Mouse (Mus musculus): ENCODE measurements at regions not wholly inside any gene's neighbourhood (a gene's known extent, or its start where the extent isn't known, plus 50 kb on each side); places are given as distances from the start of the nearest gene placed in this dataset.

DNA sequence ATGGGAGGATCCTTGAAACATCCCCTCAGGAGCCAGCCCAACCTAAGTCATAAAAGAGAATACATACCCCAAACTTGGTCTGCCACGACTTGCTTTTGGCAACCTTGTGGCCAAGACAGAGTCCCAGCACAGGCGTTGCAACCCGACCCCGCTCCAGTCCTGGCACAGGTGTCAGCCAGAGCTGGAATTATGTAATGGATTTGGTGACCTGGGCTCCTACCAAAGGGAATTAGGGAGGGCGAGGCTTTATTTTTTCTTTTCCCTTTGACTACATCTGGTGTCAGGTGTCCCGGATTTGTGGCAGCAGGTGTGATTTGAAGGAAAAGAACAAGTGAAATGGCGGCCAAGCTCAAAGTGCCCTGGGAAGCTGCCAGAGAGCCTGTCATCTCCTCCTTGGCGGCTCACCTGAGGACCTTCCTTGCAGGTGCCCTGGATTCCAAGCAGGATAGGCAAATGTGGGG, 212.9 kb downstream of the Mef2c start:
- no peak for DNase-seq

DNA sequence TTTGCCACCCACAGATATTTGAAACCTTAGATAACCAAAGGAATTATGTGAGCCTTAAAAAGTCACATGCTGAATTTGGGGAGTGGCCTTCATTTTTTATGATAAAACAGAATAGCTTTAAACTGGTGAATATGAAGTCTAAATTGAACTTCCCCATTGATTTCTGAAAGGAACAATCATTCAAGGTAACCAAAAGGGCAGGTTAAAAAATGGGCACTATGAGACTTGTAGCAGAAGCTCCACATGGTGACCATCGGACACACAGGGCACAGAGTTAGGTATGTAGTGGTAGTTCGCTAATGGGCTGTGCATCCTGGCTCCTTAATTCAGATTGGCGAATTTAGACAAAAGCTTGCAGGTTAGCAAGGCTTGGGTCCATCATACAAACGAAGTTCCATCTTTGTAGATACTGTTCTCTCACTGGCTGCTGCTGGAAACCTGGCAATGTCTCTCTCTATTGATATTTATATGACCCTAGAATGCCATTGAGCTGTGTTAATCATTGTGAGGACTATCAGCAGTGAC, 213.9 kb downstream of the Mef2c start:
- no peak for DNase-seq

GRCm38 (mm10) chr13:83718431-83719410, 214.9 kb downstream of the Mef2c start:
- no peak for DNase-seq

- no peak for DNase-seq
Measured at GRCm38 (mm10) chr13:83719635-83720291, 215.9 kb downstream of the Mef2c start.

DNA sequence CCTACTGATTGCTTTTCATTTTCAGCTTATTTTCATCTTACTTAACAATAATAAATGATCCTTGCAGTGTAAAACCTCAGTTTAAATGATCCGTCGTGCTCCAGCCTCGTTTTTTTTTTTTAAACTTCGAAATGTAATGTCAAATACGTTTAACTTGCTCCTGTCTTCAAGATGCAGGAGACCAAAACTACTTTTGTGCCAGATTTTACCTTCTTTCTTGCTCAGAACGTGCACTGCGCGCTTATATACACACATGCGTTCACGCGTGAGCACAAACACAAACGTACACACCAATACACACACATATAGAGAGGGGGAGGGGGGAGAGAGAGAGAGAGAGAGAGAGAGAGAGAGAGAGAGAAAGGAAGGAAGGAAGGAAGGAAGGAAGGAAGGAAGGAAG, 216.5 kb downstream of the Mef2c start:
- no peak for DNase-seq

DNA sequence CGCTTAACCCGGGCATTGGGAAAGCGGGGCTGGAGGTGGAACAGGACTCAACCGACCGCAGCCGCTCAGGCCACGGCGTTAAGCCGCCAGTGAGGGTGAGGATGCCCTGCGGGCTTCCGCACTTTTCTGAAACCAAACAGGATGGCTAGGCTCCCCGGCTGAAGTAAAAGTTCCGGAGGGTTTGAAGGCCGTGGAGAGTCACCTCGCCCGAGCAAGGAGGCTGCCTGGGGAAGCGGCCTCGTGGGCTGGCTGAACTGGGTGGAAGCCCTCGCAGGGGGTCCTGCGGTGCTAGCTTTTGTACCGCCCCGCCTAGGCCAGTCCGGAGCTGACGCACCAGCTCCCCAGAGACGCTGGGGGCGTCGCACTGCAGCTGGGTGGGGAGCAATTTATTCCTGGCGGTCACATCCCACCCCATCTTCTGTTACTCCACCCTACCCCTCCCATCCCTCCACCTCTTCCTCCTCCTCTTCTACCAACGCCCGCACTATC, 217.1 kb downstream of the Mef2c start:
- no peak for DNase-seq

DNA sequence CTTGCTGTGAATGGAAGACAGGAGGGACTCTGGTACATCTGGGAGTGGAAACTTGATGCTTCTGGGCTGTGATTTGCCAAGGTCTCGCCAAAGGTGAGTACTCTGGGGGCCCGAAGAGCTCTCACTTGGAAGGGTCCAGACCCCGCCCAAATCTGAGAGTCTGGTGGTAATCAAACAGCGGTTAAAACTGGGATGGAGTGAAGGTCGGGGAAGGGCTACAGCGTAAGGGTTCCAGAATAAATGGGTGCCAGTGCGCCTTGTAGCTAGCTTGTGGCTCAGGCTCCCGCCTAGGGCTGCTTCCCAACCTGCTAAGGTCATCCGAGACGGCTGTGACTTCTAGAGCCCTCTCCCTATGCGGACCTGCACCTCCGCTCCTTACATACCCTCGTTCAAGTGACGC, 217.7 kb downstream of the Mef2c start:
- no peak for DNase-seq

DNA sequence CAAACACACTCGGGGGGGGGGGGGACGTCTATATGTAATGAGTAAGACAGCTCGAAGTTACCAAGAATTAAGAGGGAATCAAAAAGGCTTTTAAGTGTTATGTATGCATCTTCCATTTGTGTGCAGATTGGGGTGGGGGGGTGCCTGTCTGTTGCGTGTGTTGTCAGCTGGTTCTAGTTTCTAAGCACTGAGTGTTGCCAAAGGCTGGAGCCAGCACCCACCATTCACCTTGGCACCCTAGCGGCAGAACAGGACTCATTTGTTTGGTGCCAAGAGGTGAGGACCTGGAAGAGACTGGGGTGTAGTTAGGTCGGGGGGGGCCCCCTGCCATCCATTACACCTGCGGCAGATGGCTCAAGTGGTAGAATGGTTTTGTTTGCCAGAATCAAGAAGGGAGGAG, 218.4 kb downstream of the Mef2c start:
- DNase-seq: no peak

DNA sequence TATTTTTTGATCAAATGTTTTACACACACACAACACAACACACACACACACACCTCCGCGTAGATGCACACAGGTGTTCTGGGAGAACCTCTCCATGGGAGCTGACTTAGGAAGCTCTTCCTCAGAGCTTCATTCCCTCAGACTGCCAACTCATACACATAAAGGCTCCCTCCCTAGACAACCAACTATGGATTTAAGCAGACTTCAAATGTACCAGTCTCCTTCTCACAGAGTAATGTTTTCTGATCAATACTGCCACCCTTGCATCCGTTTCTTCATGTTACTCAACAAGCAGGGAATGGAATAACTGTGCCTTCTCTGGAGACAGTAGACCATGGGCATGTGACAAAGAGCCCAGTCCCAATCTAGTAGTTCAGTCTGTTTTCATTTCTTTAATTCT, 219.0 kb downstream of the Mef2c start:
- DNase-seq: no peak

DNA sequence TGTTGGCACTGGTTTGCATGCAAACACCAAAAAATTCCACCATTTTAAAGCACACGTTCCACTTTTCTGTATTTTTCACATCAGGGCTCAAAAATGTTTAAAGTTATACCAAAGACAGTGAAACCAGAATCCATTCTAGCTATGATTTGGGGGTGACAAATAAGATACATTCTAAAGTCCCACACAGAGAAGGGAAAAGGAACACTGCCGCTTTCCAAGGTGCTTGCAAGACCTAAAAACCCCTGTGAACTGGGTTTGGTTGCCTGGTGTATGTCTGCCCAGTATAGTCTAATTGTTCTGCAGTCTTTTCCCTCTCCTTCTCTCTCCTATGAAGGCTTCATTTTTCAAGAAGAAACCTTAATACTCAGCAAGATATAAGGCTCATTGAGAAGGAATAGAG, 219.6 kb downstream of the Mef2c start:
- no peak for DNase-seq

DNA sequence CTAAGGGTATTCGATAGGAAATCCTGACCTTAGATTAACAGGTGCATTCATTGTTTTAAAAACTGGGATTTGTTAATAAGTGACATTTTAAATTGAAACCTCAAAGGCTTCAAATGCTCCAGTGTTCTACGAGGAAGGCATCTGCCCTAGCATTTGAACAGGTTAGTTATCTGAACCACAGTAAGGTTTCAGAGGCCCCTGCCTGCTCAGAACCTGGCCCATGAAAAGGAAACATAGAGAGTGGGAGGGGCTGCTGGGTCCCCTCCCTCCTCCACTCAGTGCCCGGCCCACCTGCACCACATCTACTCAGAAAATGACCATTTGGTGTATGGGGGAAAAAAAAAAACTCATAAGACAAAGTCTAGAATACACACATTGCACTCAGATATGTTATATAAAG, 220.4 kb downstream of the Mef2c start:
- DNase-seq: no peak

- peak; percentile 53 for DNase-seq
Measured at GRCm38 (mm10) chr13:83724995-83725394, 221.2 kb downstream of the Mef2c start.

DNA sequence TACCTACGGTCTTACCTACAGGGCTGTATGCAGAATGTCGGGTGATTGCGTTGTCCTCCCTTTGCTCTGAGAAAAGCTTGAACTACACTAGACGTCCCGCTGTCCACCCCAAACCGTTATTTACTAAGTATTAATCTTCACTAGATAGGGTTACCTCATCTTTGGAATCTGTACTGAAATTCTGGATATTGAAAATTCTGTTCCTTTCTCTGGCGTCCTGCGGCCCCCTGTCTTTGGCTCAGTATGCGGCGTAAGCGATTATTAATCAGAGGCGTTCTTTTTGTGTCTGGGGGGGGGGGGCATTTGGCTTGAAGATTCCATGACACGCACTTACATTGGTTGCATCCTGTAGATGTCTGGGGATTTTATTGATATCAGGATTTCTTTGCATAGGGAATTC, 222.0 kb downstream of the Mef2c start:
- no peak for DNase-seq

DNA sequence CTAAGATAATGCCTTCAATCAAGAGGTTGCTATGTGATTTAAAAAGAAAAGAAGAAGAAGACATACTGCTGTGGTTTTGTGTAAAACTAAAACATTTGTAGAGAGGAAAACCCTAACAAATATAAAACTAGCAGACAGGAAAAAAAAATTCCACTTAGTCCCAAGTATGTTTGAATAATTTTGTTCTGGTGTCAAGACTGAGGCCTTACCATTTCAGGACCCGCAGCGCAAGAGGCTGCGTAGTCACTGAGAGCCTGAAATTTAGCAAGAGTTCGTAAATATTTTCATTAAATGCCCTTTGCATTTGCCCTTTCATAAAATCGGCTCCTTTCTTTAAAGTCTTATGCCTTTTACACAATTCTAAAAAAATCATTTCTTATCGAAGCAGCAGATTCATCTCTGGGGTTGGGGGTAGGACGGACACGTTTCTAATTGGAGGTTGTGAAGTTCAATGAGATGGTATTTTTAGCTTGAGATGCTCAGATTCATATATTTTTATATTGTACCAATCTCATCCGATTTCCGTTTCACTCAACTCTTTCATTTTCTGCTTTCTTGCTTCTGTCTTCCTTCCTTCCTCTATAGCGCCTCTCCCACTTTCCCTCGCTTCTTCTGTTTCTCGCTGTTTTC, 222.6 kb downstream of the Mef2c start:
- no peak for DNase-seq

DNA sequence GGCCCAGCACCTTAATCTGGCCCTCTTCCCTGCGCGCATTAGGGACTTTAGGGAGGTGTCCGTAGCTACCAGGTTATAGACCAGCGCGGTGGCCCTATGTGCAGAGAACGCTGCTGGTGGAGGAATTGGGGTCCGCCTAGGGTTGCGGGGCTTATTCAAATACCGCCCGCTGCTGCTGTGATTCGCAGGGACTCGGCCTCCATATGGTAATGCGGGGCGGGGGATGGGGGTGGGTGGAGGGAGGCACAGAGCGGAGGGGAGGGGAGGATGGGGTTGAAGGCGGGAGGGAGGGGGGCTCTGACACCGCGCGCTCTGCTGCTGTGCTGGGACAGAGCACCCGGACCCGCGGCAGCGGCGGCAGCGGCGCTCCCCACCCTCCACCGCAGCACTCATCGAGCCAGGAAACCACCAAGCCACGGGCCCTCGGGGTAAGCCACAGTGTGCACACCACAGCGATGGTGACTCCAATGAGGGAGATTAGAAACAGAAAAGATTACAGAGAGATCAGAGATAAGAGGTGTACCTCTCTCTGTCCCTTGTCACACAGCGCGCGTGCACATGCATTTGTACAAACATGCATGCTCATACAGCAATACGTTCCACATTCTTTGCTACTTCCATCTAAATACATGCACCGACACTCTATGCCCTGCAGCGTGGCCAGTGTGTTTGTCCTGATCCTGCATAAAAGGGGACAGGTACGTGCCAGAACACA, 223.4 kb downstream of the Mef2c start:
- no peak for DNase-seq

GRCm38 (mm10) chr13:83727766-83728395, 224.0 kb downstream of the Mef2c start:
- no peak for DNase-seq

GRCm38 (mm10) chr13:83728421-83729010, 224.7 kb downstream of the Mef2c start:
- no peak for DNase-seq

DNA sequence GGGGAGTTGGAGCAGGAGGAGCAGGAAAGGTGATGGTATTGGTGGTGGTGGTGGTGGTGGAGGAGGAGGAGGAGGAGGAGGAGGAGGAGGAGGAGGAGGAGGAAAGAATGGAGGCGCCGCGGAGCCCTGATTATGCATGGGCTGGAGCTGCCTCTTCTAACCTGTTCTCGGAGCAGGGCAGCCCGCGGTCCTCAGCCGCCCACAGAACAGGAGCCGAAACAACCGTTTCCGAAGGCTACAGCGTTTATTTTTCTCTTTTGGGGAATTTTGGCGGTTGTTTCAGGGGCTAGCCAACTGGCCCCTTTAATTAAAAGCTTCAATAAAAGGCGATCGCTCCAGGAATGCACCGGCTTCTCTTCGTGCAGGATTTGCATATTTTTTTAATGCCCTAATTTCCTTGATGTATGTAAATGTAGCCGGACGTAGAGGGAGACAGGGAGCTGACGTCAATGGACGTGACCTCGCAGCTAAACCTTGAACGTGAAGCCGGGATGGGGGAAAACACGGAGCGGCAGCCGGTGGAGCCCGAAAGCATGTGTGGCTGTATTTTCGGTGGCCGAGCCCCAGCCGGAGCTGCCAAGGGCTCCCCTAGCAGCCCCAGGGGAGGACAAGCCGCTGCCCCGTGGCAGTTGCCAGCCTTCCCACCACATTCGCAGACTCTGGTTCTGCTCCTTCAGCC, 225.6 kb downstream of the Mef2c start:
- DNase-seq: peak; percentile 68

DNA sequence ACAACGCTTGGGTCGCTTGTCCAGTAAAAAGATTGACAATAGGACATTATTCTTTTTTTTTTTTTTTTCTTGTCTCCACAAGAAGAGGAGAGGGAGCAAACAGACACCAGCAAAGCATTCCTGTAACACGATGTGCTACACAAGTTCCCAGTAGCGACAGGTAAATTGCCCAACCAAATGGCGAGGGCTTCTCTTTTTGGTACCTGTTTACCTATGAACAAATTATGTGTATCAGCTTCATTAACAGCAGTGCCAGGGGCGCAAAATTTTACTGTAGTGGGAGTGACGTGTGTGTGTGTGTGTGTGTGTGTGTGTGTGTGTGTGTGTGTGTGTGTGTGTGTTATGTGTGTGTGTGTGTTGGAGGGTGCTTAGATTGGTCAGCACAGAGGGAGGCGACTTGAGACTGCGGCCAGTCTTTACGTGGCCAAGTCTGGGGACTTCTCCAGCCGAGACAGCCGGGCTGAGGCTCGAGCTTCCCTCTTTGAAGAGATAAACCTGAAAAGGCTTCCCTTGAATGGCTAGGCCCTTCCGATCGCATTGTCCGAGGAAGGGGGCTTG, 226.4 kb downstream of the Mef2c start:
- DNase-seq: no peak

DNA sequence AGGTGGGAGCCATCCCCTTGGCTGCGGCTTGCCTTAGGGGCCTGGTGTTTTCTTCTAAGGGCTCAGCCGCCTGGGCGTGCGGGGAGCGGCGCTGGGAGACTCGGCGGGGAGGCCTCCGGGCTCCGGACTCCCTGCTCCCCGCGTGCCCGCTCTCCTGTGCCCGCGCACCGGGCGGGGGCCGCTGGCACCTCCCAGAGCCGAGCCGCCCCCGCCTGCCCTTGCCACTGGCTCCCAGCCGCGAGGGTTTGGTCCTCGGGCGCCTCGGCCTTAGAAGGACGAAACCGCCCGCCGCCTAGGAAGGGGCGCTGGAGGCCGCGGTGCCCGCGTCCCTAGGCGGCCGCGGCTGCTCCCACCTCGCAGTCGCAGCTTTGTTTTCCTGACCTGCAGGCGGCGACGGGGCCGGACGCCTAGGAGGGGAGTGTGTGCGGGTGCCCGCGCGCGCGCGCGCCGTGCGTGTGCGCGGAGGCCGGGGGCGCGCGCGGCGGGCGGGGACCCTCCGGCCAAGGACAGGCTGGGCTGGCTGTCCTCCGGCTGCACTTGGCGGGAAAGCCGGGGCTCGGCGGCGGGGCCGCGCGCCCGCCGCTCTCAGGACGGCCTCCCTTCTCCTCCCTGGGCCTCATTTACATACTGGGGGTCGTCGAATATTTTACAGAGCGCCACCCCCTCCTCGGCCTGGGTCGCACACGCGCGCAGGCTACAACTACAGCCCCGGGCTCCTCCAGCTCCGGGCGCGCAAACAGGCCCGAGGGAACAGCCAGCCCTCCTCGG, 227.1 kb downstream of the Mef2c start:
- peak; percentile 75 for DNase-seq

All from kidney, postnatal 14 days (tissue).